Mouse (Mus musculus): ENCODE results near the gene Nsfl1c.

DNA sequence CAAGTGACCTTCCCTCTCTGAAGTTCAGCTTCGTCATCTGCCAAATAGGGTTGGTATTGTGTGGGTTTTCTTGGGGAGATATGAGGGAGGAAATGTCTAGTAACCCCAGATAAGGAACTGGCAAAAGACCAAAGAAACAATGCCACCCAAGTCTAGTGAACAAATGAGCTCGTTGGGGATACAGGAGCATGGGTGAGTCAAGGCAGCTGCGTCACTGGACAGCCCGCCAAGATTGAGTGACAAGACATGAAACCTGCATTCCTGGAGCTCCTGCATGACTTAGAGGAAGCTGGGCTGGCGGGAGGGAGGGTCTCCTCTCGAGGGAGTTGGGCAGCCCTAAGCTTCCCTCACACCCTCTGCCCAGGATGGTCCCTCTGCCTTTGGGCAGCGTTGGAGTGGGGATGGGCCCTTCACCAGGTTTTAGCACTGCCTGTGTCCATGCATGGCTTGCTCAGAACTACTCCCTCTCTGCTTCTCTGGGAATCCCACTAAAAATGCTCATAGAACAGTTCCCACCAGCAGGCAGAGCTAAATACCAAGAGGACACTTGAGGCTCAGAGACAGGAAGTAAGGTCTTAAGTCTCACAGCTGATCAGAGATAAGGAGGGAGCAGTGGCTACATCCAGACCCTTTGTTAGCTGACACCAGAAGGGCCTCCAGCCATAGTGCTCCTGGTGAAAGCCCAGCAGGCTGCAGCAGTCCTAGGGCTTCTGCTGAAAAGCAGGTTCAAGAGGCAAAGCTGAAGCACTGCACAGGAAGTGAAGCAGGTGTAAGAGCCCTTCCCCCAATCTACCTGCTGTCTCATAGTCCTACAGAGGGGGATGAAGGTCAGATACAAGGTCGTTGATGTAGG lies 36.6 kb downstream of the Nsfl1c start:
- TF ChIP-seq CTCF (IDR thresholded peaks at IDR 0.05; ENCODE audit: low read depth): peak; percentile 7; the same call in 1 of the 2 replicates
- no peak for TF ChIP-seq EP300 (IDR thresholded peaks at IDR 0.05; ENCODE audit: low read depth)
